Mouse (Mus musculus) MEL (cell line): Measurements from ENCODE around the gene Gm37240. TPM values are rescaled to one million over a fixed set of nuclear protein-coding genes. Genes with fewer than 3 reads are reported as not detected.

Source experiments
- DNase-seq: peaks from one replicate; pipeline ENCODE4 v3.0.0; 2011; ENCODE audit warnings: low read depth, low spot score
- H3K27ac ChIP-seq: 2 replicates; pipeline ENCODE4 v1.5.1; 2012; ENCODE audit warnings: low read depth, mild to moderate bottlenecking, control low read depth, low read length, moderate library complexity; ENCODE audit not compliant: control insufficient read depth
- H3K27me3 ChIP-seq, 2 experiments: fragments of 150-350 bp in 1 of 2; sonication (generic) in 1 of 2; 2 replicates each; pipeline ENCODE4 v1.6.1; 2012; ENCODE audit warnings: low read length in 2 of 2, mild to moderate bottlenecking in 2 of 2, improper control_type of control experiment in 1 of 2, moderate library complexity in 1 of 2; ENCODE audit not compliant: insufficient read depth in 2 of 2, control insufficient read depth in 1 of 2
- H3K36me3 ChIP-seq, 2 experiments: 2 replicates each; pipeline ENCODE4 v1.6.1; 2012 to 2014; ENCODE audit warnings: low read length in 2 of 2, improper control_type of control experiment in 1 of 2, inconsistent platforms in 1 of 2, mild to moderate bottlenecking in 1 of 2; ENCODE audit not compliant: insufficient read depth in 2 of 2, control insufficient read depth in 1 of 2
- H3K4me1 ChIP-seq, 2 experiments: fragments of 150-350 bp in 1 of 2; sonication (generic) in 1 of 2; 2 replicates each; pipeline ENCODE4 v1.6.1; 2012; ENCODE audit warnings: low read length in 2 of 2, improper control_type of control experiment in 1 of 2, mild to moderate bottlenecking in 1 of 2; ENCODE audit not compliant: insufficient read depth in 2 of 2, control insufficient read depth in 1 of 2
- H3K4me3 ChIP-seq, 2 experiments: fragments of 150-350 bp in 1 of 2; sonication (generic) in 1 of 2; 2 replicates each; pipeline ENCODE4 v1.5.1; 2012; ENCODE audit warnings: low read depth in 2 of 2, low read length in 2 of 2, mild to moderate bottlenecking in 2 of 2, moderate library complexity in 2 of 2, control low read depth in 1 of 2, improper control_type of control experiment in 1 of 2; ENCODE audit not compliant: control insufficient read depth in 1 of 2, insufficient read depth in 1 of 2
- H3K79me2 ChIP-seq: 2 replicates; pipeline ENCODE4 v1.6.1; 2012; ENCODE audit warnings: mild to moderate bottlenecking, low read length, moderate library complexity; ENCODE audit not compliant: control insufficient read depth, poor library complexity, insufficient read depth
- H3K9ac ChIP-seq: 2 replicates; pipeline ENCODE4 v1.6.1; 2012; ENCODE audit warnings: low read depth, mild to moderate bottlenecking, control low read depth, low read length, moderate library complexity; ENCODE audit not compliant: control insufficient read depth, poor library complexity, severe bottlenecking
- H3K9me3 ChIP-seq: fragments of 150-350 bp; sonication (generic); replicated peaks from 2 replicates; pipeline ENCODE4 v1.6.1; 2012; ENCODE audit warnings: mild to moderate bottlenecking, low read length, improper control_type of control experiment, moderate library complexity; ENCODE audit not compliant: insufficient read depth
- CHD1 ChIP-seq: IDR thresholded peaks from 2 replicates; pipeline ENCODE4 v1.6.1; 2012; ENCODE audit warnings: low read depth, mild to moderate bottlenecking, inconsistent platforms, low read length, improper control_type of control experiment
- CHD2 ChIP-seq: IDR thresholded peaks from 2 replicates; pipeline ENCODE4 v1.6.1; 2011; ENCODE audit warnings: low read length, improper control_type of control experiment
- CTCF ChIP-seq, 3 experiments: IDR thresholded peaks in 2 of 3; conservative IDR thresholded peaks in 1 of 3; 2 replicates each; pipeline ENCODE4 v1.5.1; 2011 to 2012; ENCODE audit warnings: low read length in 3 of 3, low read depth in 2 of 3, mild to moderate bottlenecking in 2 of 3, improper control_type of control experiment in 1 of 3, inconsistent platforms in 1 of 3, mixed read lengths in 1 of 3, moderate library complexity in 1 of 3; ENCODE audit not compliant: control insufficient read depth in 1 of 3, insufficient read depth in 1 of 3, poor library complexity in 1 of 3, severe bottlenecking in 1 of 3
- E2F4 ChIP-seq: IDR thresholded peaks from 2 replicates; pipeline ENCODE4 v1.6.1; 2011; ENCODE audit warnings: low read depth, low read length, improper control_type of control experiment, borderline replicate concordance
- EP300 ChIP-seq, 2 experiments: IDR thresholded peaks; 2 replicates each; pipeline ENCODE4 v1.6.1; 2011; ENCODE audit warnings: improper control_type of control experiment in 2 of 2, low read length in 2 of 2, low read depth in 1 of 2, mild to moderate bottlenecking in 1 of 2
- ETS1 ChIP-seq: IDR thresholded peaks from 2 replicates; pipeline ENCODE4 v1.6.1; 2012; ENCODE audit warnings: low read depth, mild to moderate bottlenecking, inconsistent platforms, low read length, improper control_type of control experiment, moderate library complexity
- HCFC1 ChIP-seq: IDR thresholded peaks from 2 replicates; pipeline ENCODE4 v1.6.1; 2012; ENCODE audit warnings: low read depth, mild to moderate bottlenecking, inconsistent platforms, low read length, improper control_type of control experiment, moderate library complexity
- JUND ChIP-seq: IDR thresholded peaks from 2 replicates; pipeline ENCODE4 v1.6.1; 2011; ENCODE audit warnings: low read depth, mild to moderate bottlenecking, improper control_type of control experiment, low read length
- KAT2A ChIP-seq: conservative IDR thresholded peaks from 2 replicates; pipeline ENCODE4 v1.6.1; 2012; ENCODE audit warnings: low read depth, low read length, improper control_type of control experiment, inconsistent platforms
- MAX ChIP-seq: IDR thresholded peaks from 2 replicates; pipeline ENCODE4 v1.6.1; 2011; ENCODE audit warnings: low read length, improper control_type of control experiment
- MAZ ChIP-seq: IDR thresholded peaks from 2 replicates; pipeline ENCODE4 v1.6.1; 2012; ENCODE audit warnings: low read depth, mild to moderate bottlenecking, inconsistent platforms, low read length, improper control_type of control experiment
- MXI1 ChIP-seq: IDR thresholded peaks from 2 replicates; pipeline ENCODE4 v1.6.1; 2011; ENCODE audit warnings: mild to moderate bottlenecking, low read depth, low read length, improper control_type of control experiment
- MYB ChIP-seq: IDR thresholded peaks from 2 replicates; pipeline ENCODE4 v1.6.1; 2011; ENCODE audit warnings: mild to moderate bottlenecking, low read depth, low read length, improper control_type of control experiment
- NELFE ChIP-seq: IDR thresholded peaks from 2 replicates; pipeline ENCODE4 v1.6.1; 2011; ENCODE audit warnings: low read depth, low read length, improper control_type of control experiment
- NRF1 ChIP-seq: IDR thresholded peaks from 2 replicates; pipeline ENCODE4 v1.6.1; 2014; ENCODE audit warnings: low read depth, mild to moderate bottlenecking, inconsistent platforms, low read length, improper control_type of control experiment, moderate library complexity; ENCODE audit not compliant: poor library complexity, insufficient read depth, severe bottlenecking
- POLR2A ChIP-seq, 2 experiments: IDR thresholded peaks; 2 replicates each; pipeline ENCODE4 v1.6.1; 2011 to 2012; ENCODE audit warnings: low read length in 2 of 2, mild to moderate bottlenecking in 2 of 2, control low read depth in 1 of 2, improper control_type of control experiment in 1 of 2, low read depth in 1 of 2, moderate library complexity in 1 of 2; ENCODE audit not compliant: control insufficient read depth in 1 of 2, insufficient read depth in 1 of 2, poor library complexity in 1 of 2
- POLR2AphosphoS2 ChIP-seq: IDR thresholded peaks from 2 replicates; pipeline ENCODE4 v1.6.1; 2011; ENCODE audit warnings: low read length, improper control_type of control experiment
- RAD21 ChIP-seq: IDR thresholded peaks from 2 replicates; pipeline ENCODE4 v1.6.1; 2011; ENCODE audit warnings: mild to moderate bottlenecking, low read depth, low read length, improper control_type of control experiment
- SMC3 ChIP-seq: IDR thresholded peaks from 2 replicates; pipeline ENCODE4 v1.6.1; 2011; ENCODE audit warnings: low read depth, low read length, improper control_type of control experiment
- TBP ChIP-seq: IDR thresholded peaks from 2 replicates; pipeline ENCODE4 v1.8.0; 2011; ENCODE audit warnings: low read depth, low read length, improper control_type of control experiment
- TCF12 ChIP-seq: IDR thresholded peaks from 2 replicates; pipeline ENCODE4 v1.6.1; 2014; ENCODE audit warnings: low read depth, mild to moderate bottlenecking, inconsistent platforms, low read length, improper control_type of control experiment, moderate library complexity
- USF1 ChIP-seq: IDR thresholded peaks from 2 replicates; pipeline ENCODE4 v1.6.1; 2014; ENCODE audit warnings: low read depth, mild to moderate bottlenecking, inconsistent platforms, low read length, improper control_type of control experiment, moderate library complexity
- ZKSCAN1 ChIP-seq: IDR thresholded peaks from 2 replicates; pipeline ENCODE4 v1.6.1; 2012; ENCODE audit warnings: low read depth, mild to moderate bottlenecking, inconsistent platforms, low read length, improper control_type of control experiment, moderate library complexity
- polyA plus RNA-seq, 2 experiments: library from polyadenylated mRNA; stranded (reverse) in 1 of 2; unstranded in 1 of 2; fragments of >175 nt in 1 of 2; fragments of >200 nt in 1 of 2; gene quantifications; 2 replicates each; pipeline versions ENCODE4 v1.2.1 to v1.2.4; 2012; ENCODE audit warnings: low replicate concordance in 2 of 2, low read depth in 1 of 2; ENCODE audit not compliant: insufficient read length in 2 of 2, insufficient read depth in 1 of 2, missing spikeins in 1 of 2
- total RNA-seq: library from RNA; depleted of rRNA; stranded (reverse); fragments of 300-350 nt; gene quantifications from 2 replicates; pipeline ENCODE4 v1.2.3, GENCODE M21; 2012

Gm37240 gene
- total and polyA plus RNA-seq, 3 experiments, result 0.04 TPM; not detected in 2

DNA sequence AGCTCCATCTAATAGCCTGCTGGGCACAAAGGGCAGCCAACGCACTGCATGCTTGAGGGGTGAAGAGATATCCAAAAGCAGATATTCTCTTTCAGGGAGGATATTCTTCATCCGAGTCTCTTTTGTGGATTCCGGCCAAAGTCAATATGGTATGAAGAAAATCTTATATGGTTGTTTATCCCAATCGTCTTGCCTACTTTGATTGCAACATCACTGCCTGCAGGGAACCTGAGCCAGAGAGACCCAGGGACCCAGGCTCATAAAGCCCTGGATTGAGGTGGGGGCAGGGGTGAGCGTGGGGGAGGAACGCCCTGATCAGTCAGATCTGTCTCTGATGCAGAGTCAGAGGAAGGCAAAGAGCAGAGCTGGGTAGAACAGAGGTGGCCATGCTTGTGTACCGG, 122.4 kb downstream of the Gm37240 start:
- DNase-seq, result no peak

DNA sequence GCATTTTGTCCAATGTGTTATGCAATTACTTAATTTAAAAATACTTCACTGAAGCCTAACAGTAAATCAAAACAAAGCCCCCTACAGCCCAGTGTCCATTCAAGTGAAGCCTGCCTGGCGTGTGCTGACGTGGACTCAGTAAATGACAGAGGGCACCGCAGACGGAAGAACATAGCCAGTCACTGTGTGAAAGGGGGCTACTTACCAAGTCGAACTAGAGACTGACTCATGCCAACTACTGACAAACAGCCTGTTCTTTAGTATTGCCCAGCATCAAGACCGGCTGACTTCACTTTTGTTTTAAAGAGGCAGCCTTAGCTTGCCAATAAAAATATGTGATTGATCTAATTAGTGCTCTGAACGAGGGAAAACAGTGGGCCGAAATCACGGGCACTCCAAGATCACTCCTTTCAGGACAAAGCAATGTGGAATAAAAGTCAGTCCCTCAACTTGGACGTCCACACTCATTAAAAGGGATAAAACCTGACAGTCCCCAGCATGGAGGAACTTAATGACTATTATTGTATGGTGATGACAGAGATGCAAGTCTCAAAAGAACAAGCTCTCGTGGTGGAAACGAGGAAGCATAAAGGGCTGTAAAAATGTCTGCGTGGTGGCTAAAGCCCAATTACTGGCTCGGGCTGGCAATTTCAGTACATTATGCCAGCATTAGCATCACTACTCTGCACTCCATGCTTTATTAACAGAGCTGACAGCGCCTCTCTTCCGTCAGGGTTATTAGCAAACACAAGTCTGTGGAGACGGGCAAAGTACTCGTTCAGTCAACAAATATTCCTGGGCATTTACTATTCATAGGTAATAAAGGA, 123.1 kb downstream of the Gm37240 start:
- Histone ChIP-seq H3K9ac (no peak overlapping the region), H3K79me2 (no peaks in the 10 kb centered on the region), H3K9me3 (no peaks in the 10 kb centered on the region), H3K4me1 (no peaks in the 10 kb centered on the region)
- no peak for TF ChIP-seq ZKSCAN1
- TF ChIP-seq USF1, result no peak
- no peak for TF ChIP-seq POLR2AphosphoS2
- TF ChIP-seq EP300 (IDR thresholded peaks at IDR 0.05; ENCODE audit: low read depth in 1 of 2, low read length in 2 of 2), result no peak
- no peak for TF ChIP-seq NRF1
- TF ChIP-seq NELFE, result no peak
- no peak for TF ChIP-seq CTCF (IDR thresholded peaks at IDR 0.05 in 2 of 3, conservative IDR thresholded peaks at IDR 0.05 in 1 of 3; ENCODE audit: control insufficient read depth in 1 of 3, insufficient read depth in 1 of 3, low read depth in 2 of 3, low read length in 3 of 3, poor library complexity in 1 of 3, severe bottlenecking in 1 of 3)
- no peak for TF ChIP-seq MAX
- TF ChIP-seq MXI1, result no peak
- TF ChIP-seq SMC3, result no peak
- TF ChIP-seq, all 39 proteins: peak for 0
- H3K4me3 ChIP-seq, result no peak overlapping the region
- H3K36me3 ChIP-seq, result no peaks in the 10 kb centered on the region
- DNase-seq, result no peak
- no peaks in the 10 kb centered on the region for H3K27me3 ChIP-seq
- H3K27ac ChIP-seq, result no peak overlapping the region

More for the DNA sequence above, 122.4 kb downstream of the Gm37240 start:
- Histone ChIP-seq H3K27me3 (no peaks in the 10 kb centered on the region), H3K9me3 (no peaks in the 10 kb centered on the region), H3K27ac (no peak overlapping the region)
- no peak for TF ChIP-seq POLR2A (IDR thresholded peaks at IDR 0.05; ENCODE audit: control insufficient read depth in 1 of 2, insufficient read depth in 1 of 2, low read depth in 1 of 2, low read length in 2 of 2, poor library complexity in 1 of 2)
- TF ChIP-seq ZKSCAN1, result no peak
- TF ChIP-seq CHD2, result no peak
- no peak for TF ChIP-seq USF1
- TF ChIP-seq MAZ, result no peak
- no peak for TF ChIP-seq RAD21
- TF ChIP-seq TBP, result no peak
- no peak for TF ChIP-seq KAT2A
- TF ChIP-seq HCFC1, result no peak
- TF ChIP-seq E2F4, result no peak
- TF ChIP-seq JUND, result no peak
- TF ChIP-seq MYB, result no peak
- TF ChIP-seq ETS1, result no peak
- no peak for TF ChIP-seq CHD1
- TF ChIP-seq TCF12, result no peak
- TF ChIP-seq NELFE, result no peak
- TF ChIP-seq, all 39 proteins: peak for 0
- Histone ChIP-seq H3K4me3 (no peak overlapping the region), H3K9ac (no peak overlapping the region), H3K4me1 (no peaks in the 10 kb centered on the region), H3K36me3 (no peaks in the 10 kb centered on the region), H3K79me2 (no peaks in the 10 kb centered on the region)
